Mouse (Mus musculus): ENCODE measurements around the gene Tmtc2. TPM values are rescaled to one million over a fixed set of nuclear protein-coding genes. Genes with fewer than 3 reads are reported as not detected.

Tmtc2 gene
- total RNA-seq (2014; fragmentation: Nextera tagmentation) (0.13 TPM in 1 of 2 replicates, not detected in the other), total RNA-seq (2017) (0.05 and 0.95 TPM in 2 replicates)

GRCm38 (mm10) chr10:105573908-105574694 lies at the start of gene Tmtc2:
Gene Tmtc2 (minus strand): TSS chr10:105574451.
- peak; percentile 89 for ATAC-seq (replicated peaks; ENCODE audit: low FRiP score, low TSS enrichment, poor library complexity, severe bottlenecking)

- ATAC-seq (replicated peaks; ENCODE audit: low FRiP score, low TSS enrichment, poor library complexity, severe bottlenecking), result no peak
Observed at GRCm38 (mm10) chr10:105612117-105612516, 37.9 kb upstream of the Tmtc2 start.

GRCm38 (mm10) chr10:105598826-105599225 lies 24.6 kb upstream of the Tmtc2 start:
- no peak for ATAC-seq (replicated peaks; ENCODE audit: low FRiP score, low TSS enrichment, poor library complexity, severe bottlenecking)

GRCm38 (mm10) chr10:105597226-105597625 lies 23.0 kb upstream of the Tmtc2 start:
- no peak for ATAC-seq (replicated peaks; ENCODE audit: low FRiP score, low TSS enrichment, poor library complexity, severe bottlenecking)

- ATAC-seq (replicated peaks; ENCODE audit: low FRiP score, low TSS enrichment, poor library complexity, severe bottlenecking), result no peak
Observed at GRCm38 (mm10) chr10:105595480-105596102, 21.3 kb upstream of the Tmtc2 start.

- no peak for ATAC-seq (replicated peaks; ENCODE audit: low FRiP score, low TSS enrichment, poor library complexity, severe bottlenecking)
Observed at GRCm38 (mm10) chr10:105588141-105588540, 13.9 kb upstream of the Tmtc2 start.

GRCm38 (mm10) chr10:105579318-105579717 lies 5.1 kb upstream of the Tmtc2 start:
- no peak for ATAC-seq (replicated peaks; ENCODE audit: low FRiP score, low TSS enrichment, poor library complexity, severe bottlenecking)

GRCm38 (mm10) chr10:105578291-105578845 lies 4.1 kb upstream of the Tmtc2 start:
- no peak for ATAC-seq (replicated peaks; ENCODE audit: low FRiP score, low TSS enrichment, poor library complexity, severe bottlenecking)

- peak; percentile 78 for ATAC-seq (replicated peaks; ENCODE audit: low FRiP score, low TSS enrichment, poor library complexity, severe bottlenecking)
Observed at GRCm38 (mm10) chr10:105574695-105575660, 727 bp upstream of the Tmtc2 start.

GRCm38 (mm10) chr10:105573306-105573907 lies 844 bp downstream of the Tmtc2 start:
- peak; percentile 11 for ATAC-seq (replicated peaks; ENCODE audit: low FRiP score, low TSS enrichment, poor library complexity, severe bottlenecking)

- no peak for ATAC-seq (replicated peaks; ENCODE audit: low FRiP score, low TSS enrichment, poor library complexity, severe bottlenecking)
Observed at GRCm38 (mm10) chr10:105572829-105573228, 1.4 kb downstream of the Tmtc2 start.

GRCm38 (mm10) chr10:105572301-105572700 lies 1.9 kb downstream of the Tmtc2 start:
- no peak for ATAC-seq (replicated peaks; ENCODE audit: low FRiP score, low TSS enrichment, poor library complexity, severe bottlenecking)

- no peak for ATAC-seq (replicated peaks; ENCODE audit: low FRiP score, low TSS enrichment, poor library complexity, severe bottlenecking)
Observed at GRCm38 (mm10) chr10:105571831-105572230, 2.4 kb downstream of the Tmtc2 start.

GRCm38 (mm10) chr10:105571019-105571418 lies 3.2 kb downstream of the Tmtc2 start:
- ATAC-seq (replicated peaks; ENCODE audit: low FRiP score, low TSS enrichment, poor library complexity, severe bottlenecking), result no peak

- no peak for ATAC-seq (replicated peaks; ENCODE audit: low FRiP score, low TSS enrichment, poor library complexity, severe bottlenecking)
Observed at GRCm38 (mm10) chr10:105569573-105569972, 4.7 kb downstream of the Tmtc2 start.

- no peak for ATAC-seq (replicated peaks; ENCODE audit: low FRiP score, low TSS enrichment, poor library complexity, severe bottlenecking)
Observed at GRCm38 (mm10) chr10:105567825-105568531, 6.3 kb downstream of the Tmtc2 start.

GRCm38 (mm10) chr10:105561548-105561947 lies 12.7 kb downstream of the Tmtc2 start:
- no peak for ATAC-seq (replicated peaks; ENCODE audit: low FRiP score, low TSS enrichment, poor library complexity, severe bottlenecking)

GRCm38 (mm10) chr10:105557581-105557980 lies 16.7 kb downstream of the Tmtc2 start:
- ATAC-seq (replicated peaks; ENCODE audit: low FRiP score, low TSS enrichment, poor library complexity, severe bottlenecking), result no peak
